Mouse (Mus musculus): ENCODE measurements around the gene Rnasel.
A peak's percentile ranks its signal among the peaks of the same experiment; 100 is the strongest.

The Rnasel gene

DNA sequence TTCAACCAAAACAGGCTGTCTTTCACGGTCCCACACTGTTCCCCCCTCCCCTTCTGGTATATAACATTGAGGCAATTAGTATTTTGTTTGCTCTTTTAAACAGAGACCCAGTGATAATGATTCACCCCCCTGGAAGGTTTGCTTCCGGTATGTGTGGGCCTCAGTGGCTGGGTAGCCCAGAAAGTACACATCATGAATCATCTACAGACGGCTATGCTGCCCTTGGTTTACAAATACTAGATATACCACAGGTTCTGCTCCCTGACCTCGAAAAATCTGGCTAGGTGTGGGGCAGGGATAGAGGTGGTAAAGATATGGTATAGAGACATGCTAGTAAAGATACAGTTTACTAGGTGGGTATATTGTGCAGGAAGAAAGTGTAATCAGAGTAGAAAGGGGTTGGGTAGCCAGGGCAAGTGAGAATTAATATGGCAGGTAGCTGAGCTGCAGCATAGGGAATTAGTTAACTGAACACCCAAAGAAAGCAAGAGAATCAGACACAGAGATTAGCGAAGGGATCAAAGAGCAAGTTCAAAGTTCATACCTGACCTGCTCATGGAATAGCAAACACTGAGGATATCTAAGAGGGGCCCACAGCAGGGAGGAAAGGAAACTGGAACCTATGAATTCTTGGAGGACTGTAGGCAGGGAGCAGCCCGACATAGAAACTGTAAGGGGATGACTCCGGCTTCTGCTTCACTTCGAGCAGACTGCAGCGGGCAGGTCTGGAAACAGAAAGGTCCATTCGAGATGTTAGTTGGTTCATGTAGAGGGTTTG is 21.0 kb downstream of the Rnasel start:
- DNase-seq (ENCODE audit: low spot score): no peak

GRCm38 (mm10) chr1:153770776-153771167 is 21.5 kb downstream of the Rnasel start:
- no peak for DNase-seq (ENCODE audit: low spot score)

DNA sequence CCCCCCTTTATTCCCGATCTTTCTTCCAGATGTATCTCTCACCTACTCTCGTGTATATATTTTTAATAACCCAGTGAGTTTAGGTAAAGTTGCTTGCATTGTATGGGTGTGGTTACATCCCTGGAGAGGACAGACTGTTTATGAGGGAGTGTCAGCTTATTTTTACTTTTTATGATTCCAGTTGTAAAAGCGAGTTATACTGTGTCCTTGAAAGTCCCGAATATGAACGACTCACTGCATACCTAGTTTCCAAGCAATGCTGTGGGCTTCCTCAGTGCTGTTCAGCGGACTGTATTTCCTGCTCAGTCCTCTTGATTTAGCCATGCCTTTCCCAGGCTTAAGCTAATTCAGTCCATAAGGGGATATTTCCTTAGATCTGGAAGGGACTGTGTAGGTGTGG is 25.9 kb downstream of the Rnasel start:
- no peak for DNase-seq (ENCODE audit: low spot score)

- DNase-seq (ENCODE audit: low spot score): no peak
These were observed 27.0 kb downstream of the Rnasel start for GRCm38 (mm10) chr1:153776257-153776656.

DNA sequence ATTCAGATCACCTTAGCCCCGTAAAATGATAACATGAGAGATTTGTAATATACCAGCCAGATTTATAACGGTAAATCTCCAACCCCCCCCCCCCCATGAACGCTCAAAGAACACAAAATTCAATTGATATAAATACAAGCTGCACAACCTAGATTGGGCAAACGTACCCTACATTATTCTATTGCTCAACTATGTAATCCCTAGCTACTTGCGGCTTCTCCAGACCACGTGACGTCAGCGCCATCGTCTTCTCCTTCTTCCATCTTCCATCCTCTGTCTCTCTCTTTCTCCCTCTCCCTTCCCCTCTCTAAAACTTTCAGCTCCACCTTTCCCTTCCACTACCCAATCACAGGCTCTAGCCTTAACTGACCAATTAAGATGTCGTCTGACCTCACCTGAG is 29.0 kb downstream of the Rnasel start:
- no peak for DNase-seq (ENCODE audit: low spot score)

DNA sequence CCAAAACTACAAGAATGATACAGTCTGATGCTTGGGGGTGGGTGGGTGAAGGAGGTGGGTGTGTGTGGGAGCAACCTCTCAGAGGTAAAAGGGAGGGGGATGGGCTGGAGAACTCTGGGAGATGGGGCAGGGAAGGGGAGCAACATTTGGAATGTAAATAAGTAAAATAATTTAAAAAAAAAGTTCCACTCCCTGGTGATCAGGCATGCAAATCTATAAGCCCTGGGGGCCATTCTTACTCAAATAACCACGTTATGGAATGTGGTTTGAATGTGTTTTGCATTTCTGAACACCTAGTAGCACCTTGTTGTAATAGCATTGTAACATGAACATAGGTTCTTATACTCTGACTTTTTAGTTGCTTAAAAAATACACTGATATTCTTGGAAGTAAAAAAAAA is 34.1 kb downstream of the Rnasel start:
- no peak for DNase-seq (ENCODE audit: low spot score)

DNA sequence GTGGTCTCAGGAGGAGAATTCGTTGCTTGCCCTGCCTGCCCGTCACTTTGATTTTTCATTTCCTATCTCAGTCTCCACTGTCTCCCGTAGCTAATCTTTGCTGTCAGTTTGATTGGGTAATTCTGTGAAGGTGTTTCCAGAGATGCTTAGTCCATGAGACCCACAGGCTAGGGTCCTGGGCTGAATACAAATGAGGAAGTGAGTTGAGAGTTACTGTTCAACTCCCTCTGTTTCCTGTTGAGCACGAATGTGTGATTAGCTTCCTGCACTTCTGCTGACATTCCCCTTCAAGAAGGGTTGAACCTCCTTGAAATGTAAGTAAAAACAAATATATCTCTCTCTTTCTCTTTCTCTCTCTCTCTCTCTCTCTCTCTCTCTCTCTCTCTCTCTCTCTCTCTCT is 36.4 kb downstream of the Rnasel start:
- DNase-seq (ENCODE audit: low spot score): no peak

GRCm38 (mm10) chr1:153790708-153791107 is 41.5 kb downstream of the Rnasel start:
- no peak for DNase-seq (ENCODE audit: low spot score)

DNA sequence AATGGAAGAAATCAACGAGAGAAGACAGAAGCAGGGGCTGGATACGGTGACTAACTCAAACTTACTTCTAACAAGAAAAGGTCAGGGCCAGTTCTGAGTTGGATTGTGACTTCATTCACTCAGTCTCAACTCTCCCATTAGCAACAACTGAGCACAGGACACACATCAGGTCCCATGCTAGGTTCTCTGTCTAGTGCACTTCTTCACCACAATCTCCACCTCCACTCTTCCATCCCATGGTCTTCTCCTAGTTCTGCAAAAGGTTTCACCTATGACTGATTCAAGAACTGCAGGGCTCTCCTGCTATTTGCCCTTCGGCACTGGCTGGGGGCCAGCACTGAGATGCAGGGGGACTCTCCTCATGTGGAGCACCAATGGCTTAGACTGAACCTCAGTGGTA is 45.0 kb downstream of the Rnasel start:
- no peak for DNase-seq (ENCODE audit: low spot score)

DNA sequence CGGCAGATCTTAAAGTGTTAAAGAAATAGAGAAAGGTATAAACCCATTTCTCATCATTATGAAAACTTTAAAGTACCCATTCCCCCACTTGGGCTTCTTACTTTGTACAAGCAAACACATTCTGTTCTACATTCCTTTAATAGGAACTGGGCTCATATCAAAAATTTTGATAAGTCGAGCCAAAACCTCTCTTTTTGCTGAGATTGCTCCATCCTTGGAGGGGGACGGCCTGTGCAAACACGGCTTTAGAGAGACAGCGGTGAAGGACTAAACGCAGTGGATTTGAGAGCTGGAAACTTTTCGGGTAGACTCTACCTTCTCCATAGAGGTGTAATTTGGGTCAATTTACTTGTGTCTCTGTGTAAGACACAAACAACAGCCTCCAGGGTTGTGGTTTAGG is 53.5 kb downstream of the Rnasel start:
- DNase-seq (ENCODE audit: low spot score): no peak

GRCm38 (mm10) chr1:153803530-153803929 is 54.3 kb downstream of the Rnasel start:
- no peak for DNase-seq (ENCODE audit: low spot score)

GRCm38 (mm10) chr1:153807390-153807993 is 58.3 kb downstream of the Rnasel start:
- DNase-seq (ENCODE audit: low spot score): peak; percentile 18

Data from ovary, postnatal 10 days (tissue).